Mouse (Mus musculus): ENCODE data around the gene Rab44. TPM values are rescaled to one million over a fixed set of nuclear protein-coding genes. Genes with fewer than 3 reads are reported as not detected.
"Not testable (repeated sequence)": the region's sequence is repeated elsewhere in the genome, so short reads cannot be mapped to it uniquely, and the experiment has no call there.

Rab44 gene
- polyA plus RNA-seq, 1 experiment = 0.47 TPM

DNA sequence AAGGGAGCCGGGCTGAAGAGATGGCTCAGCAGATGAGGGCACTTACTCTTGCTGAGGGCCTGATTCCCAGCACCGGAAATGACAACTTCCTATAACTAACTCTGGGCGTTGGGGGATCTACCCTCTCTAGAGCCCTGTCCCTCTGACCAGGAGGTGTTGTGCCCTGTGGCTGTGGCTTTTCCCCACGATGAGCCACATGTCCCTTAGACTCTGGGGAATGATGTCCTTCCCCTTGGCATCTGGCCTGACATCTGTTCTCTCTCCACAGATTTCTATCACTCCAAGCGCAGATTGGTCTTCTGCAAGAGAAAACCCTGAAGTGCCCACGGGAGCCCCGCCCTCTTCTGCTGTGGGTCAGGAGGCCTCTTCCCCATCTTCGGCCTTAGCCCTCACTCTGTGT is 14.9 kb upstream of the Rab44 start:
- 73% methylated on average over 8 of the region's 8 CpGs for WGBS
- H3K4me1 ChIP-seq (ENCODE audit: control insufficient read depth, insufficient read depth, low read length) = peaks cover 11% of the 10 kb centered on the region; the same call in 1 of the 2 replicates
- TF ChIP-seq CTCF (IDR thresholded peaks at IDR 0.05; ENCODE audit: borderline replicate concordance, insufficient read depth, low read depth, low read length) = no peak
- no peak for TF ChIP-seq POLR2A (IDR thresholded peaks at IDR 0.05; ENCODE audit: borderline replicate concordance, insufficient read depth, low read length)

DNA sequence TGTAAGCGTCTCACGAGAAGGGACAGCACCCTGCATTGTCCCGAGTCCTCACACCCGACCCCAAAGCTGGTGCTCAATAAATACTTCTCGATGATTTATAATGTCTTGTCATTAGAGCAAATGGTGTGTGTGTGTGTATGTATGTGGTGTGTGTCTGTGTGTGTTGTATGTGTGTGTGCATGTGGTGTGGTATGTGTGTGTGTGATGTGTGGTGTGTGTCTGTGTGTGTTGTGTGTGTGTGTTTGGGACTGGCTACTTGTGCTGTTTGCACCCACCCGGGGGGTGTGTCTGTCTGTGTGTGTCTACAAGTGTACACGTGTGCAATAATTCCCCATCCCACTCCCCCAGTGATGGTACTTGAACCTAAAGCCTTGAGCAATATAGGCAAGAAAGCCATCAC is 13.3 kb upstream of the Rab44 start:
- peaks cover 11% of the 10 kb centered on the region; the same call in 1 of the 2 replicates for H3K4me1 ChIP-seq (ENCODE audit: control insufficient read depth, insufficient read depth, low read length)
- 93% methylated on average over 7 of the region's 7 CpGs for WGBS
- peak in 1 of 2 experiments; percentile 1 for DNase-seq

More for the DNA sequence above, 14.9 kb upstream of the Rab44 start:
- DNase-seq = peak in 1 of 2 experiments; percentile 3
- H3K27me3 ChIP-seq (ENCODE audit: control insufficient read depth, insufficient read depth, low read length) = no peaks in the 10 kb centered on the region
- H3K4me3 ChIP-seq (replicated peaks; ENCODE audit: insufficient read depth, low read depth, low read length) = no peak overlapping the region
- H3K27ac ChIP-seq (ENCODE audit: insufficient read depth, low read length) = no peak overlapping the region

DNA sequence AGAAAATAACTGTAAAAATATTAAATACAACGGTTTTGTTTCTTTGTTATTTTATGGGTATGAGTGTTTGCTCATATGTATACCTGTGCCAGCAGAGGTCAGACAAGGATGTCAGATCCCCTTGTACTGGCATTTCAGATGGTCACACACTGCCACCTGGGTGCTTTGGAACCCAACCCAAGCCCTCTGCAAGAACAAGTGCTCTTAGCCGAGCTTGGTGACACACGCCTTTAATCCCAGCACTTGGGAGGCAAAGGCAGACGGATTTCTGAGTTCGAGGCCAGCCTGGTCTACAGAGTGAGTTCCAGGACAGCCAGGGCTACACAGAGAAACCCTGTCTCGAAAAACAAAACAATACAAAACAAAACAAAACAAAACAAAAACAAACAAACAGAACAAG is 3.6 kb upstream of the Rab44 start:
- H3K4me1 ChIP-seq (ENCODE audit: control insufficient read depth, insufficient read depth, low read length); H3K27ac ChIP-seq (ENCODE audit: insufficient read depth, low read length); H3K4me3 ChIP-seq (replicated peaks; ENCODE audit: insufficient read depth, low read depth, low read length); H3K27me3 ChIP-seq (ENCODE audit: control insufficient read depth, insufficient read depth, low read length): not testable (repeated sequence)
- WGBS = 76% methylated on average over 6 of the region's 6 CpGs
- DNase-seq = peak in 1 of 2 experiments; percentile 1

More for the DNA sequence above, 13.3 kb upstream of the Rab44 start:
- no peak overlapping the region for H3K27ac ChIP-seq (ENCODE audit: insufficient read depth, low read length)
- no peak overlapping the region for H3K4me3 ChIP-seq (replicated peaks; ENCODE audit: insufficient read depth, low read depth, low read length)
- TF ChIP-seq CTCF (IDR thresholded peaks at IDR 0.05; ENCODE audit: borderline replicate concordance, insufficient read depth, low read depth, low read length) = no peak
- TF ChIP-seq POLR2A (IDR thresholded peaks at IDR 0.05; ENCODE audit: borderline replicate concordance, insufficient read depth, low read length) = no peak
- H3K27me3 ChIP-seq (ENCODE audit: control insufficient read depth, insufficient read depth, low read length) = no peaks in the 10 kb centered on the region

DNA sequence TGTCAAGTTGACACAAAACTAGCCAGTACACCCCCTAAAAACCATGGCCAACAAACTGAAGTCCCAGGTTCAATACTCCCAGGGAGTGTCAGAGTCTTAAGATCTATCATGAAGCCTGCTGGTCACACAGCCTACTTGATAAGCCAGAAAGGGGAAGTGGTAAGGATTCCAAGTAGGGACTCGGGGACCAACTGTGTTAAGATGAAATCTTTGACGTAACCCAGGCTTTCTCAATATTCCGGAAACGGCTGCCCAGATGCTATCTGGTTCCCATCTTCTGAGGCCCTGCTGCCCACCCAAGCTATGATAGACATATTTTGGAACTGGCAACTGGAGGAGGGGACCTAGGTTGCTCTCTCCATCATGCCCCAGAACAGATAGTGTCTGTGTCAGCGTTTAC is 2.6 kb upstream of the Rab44 start:
- TF ChIP-seq CTCF (IDR thresholded peaks at IDR 0.05; ENCODE audit: borderline replicate concordance, insufficient read depth, low read depth, low read length) = no peak
- TF ChIP-seq POLR2A (IDR thresholded peaks at IDR 0.05; ENCODE audit: borderline replicate concordance, insufficient read depth, low read length) = no peak
- no peak overlapping the region for H3K27ac ChIP-seq (ENCODE audit: insufficient read depth, low read length)

DNA sequence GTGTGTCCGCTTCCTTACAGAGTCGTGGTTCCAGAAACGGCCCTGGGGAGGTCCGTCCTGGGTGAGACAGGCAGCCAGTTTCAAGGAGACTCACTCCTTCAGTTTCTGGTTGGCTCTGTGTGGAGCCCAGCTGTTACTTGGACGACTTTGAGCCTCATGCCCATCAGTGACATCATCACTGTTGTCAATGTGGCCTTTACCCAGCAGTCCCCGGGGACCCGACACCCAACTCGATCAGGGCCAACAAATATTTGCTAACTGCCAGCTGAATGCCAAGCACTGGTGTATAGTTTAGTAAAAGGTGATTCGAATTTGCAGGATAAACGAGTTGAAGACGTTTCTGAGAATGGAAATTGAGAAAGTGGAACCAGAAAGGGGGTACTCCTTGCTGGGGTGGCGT is 2.1 kb downstream of the Rab44 start:
- WGBS = 49% methylated on average over 12 of the region's 12 CpGs
- Histone ChIP-seq H3K4me1 (ENCODE audit: control insufficient read depth, insufficient read depth, low read length) (no peaks in the 10 kb centered on the region), H3K4me3 (replicated peaks; ENCODE audit: insufficient read depth, low read depth, low read length) (no peak overlapping the region), H3K27ac (ENCODE audit: insufficient read depth, low read length) (no peak overlapping the region), H3K27me3 (ENCODE audit: control insufficient read depth, insufficient read depth, low read length) (no peaks in the 10 kb centered on the region)
- DNase-seq = peak in 1 of 2 experiments; percentile 1
- TF ChIP-seq CTCF (IDR thresholded peaks at IDR 0.05; ENCODE audit: borderline replicate concordance, insufficient read depth, low read depth, low read length) (no peak), POLR2A (IDR thresholded peaks at IDR 0.05; ENCODE audit: borderline replicate concordance, insufficient read depth, low read length) (no peak)

More for the DNA sequence above, 2.6 kb upstream of the Rab44 start:
- H3K4me1 ChIP-seq (ENCODE audit: control insufficient read depth, insufficient read depth, low read length) = no peaks in the 10 kb centered on the region
- peak in 1 of 2 experiments; percentile 1 for DNase-seq
- no peaks in the 10 kb centered on the region for H3K27me3 ChIP-seq (ENCODE audit: control insufficient read depth, insufficient read depth, low read length)
- H3K4me3 ChIP-seq (replicated peaks; ENCODE audit: insufficient read depth, low read depth, low read length) = no peak overlapping the region
- WGBS = 94% methylated on average over 5 of the region's 5 CpGs

DNA sequence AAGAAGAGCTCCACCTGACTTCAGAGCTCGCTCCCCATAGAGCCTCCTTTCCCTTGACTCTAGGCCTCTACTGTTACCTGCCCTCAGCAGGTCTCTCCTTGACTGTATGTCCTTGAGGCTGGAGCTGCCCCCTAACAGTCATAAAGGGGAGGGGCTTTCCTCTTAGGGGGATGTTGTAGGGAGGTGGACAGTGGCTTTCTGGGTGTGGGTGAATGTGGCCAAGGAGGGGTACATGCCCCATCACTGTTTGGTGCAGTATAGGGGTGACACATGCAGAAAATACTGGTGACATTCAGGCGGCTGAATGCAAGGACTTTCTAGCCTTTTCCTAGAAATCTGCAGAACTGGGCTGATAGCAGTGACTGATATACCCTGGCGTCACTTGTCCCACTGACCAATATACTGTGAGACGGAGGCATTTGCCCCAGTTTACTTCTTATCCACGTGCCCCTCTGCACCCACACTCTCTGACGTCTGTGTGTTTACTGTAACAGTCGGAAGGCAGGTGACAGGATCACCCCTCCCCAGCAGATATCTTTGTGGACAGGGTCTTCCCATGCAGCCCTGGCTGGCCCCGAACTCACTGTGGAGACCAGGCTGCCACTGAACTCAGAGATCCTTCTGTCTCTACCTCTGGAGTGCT is 3.2 kb downstream of the Rab44 start:
- no peak for TF ChIP-seq POLR2A (IDR thresholded peaks at IDR 0.05; ENCODE audit: borderline replicate concordance, insufficient read depth, low read length)
- TF ChIP-seq CTCF (IDR thresholded peaks at IDR 0.05; ENCODE audit: borderline replicate concordance, insufficient read depth, low read depth, low read length) = no peak
- 85% methylated on average over 8 of the region's 8 CpGs for WGBS
- Histone ChIP-seq H3K4me1 (ENCODE audit: control insufficient read depth, insufficient read depth, low read length) (no peaks in the 10 kb centered on the region), H3K27ac (ENCODE audit: insufficient read depth, low read length) (no peak overlapping the region), H3K27me3 (ENCODE audit: control insufficient read depth, insufficient read depth, low read length) (no peaks in the 10 kb centered on the region), H3K4me3 (replicated peaks; ENCODE audit: insufficient read depth, low read depth, low read length) (no peak overlapping the region)
- DNase-seq = peak in 1 of 2 experiments; percentile 1

DNA sequence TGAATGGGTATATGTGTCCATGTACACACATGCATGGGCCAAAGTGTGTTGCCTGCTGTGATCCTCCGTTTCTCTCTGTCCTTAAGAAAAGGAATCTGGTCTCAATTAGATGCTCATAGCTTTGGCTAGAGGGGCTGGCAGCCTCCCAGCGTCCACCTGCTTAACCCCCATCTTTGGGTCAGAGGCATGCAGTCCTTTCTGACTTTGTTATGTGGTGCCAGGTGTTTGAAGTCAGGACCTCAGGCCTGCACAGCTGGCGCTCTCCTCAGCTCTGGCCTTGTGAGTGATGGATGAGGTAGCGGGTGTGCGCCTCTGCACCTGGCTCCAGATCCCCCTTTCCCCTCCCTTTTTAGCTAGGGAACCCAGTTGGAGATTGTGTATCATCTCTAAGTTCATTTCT is 4.1 kb downstream of the Rab44 start:
- Histone ChIP-seq H3K27ac (ENCODE audit: insufficient read depth, low read length) (no peak overlapping the region), H3K4me1 (ENCODE audit: control insufficient read depth, insufficient read depth, low read length) (no peaks in the 10 kb centered on the region), H3K27me3 (ENCODE audit: control insufficient read depth, insufficient read depth, low read length) (no peaks in the 10 kb centered on the region), H3K4me3 (replicated peaks; ENCODE audit: insufficient read depth, low read depth, low read length) (no peak overlapping the region)
- TF ChIP-seq POLR2A (IDR thresholded peaks at IDR 0.05; ENCODE audit: borderline replicate concordance, insufficient read depth, low read length) (no peak), CTCF (IDR thresholded peaks at IDR 0.05; ENCODE audit: borderline replicate concordance, insufficient read depth, low read depth, low read length) (no peak)
- WGBS = 58% methylated on average over 5 of the region's 5 CpGs
- DNase-seq = peak in 1 of 2 experiments; percentile 2

DNA sequence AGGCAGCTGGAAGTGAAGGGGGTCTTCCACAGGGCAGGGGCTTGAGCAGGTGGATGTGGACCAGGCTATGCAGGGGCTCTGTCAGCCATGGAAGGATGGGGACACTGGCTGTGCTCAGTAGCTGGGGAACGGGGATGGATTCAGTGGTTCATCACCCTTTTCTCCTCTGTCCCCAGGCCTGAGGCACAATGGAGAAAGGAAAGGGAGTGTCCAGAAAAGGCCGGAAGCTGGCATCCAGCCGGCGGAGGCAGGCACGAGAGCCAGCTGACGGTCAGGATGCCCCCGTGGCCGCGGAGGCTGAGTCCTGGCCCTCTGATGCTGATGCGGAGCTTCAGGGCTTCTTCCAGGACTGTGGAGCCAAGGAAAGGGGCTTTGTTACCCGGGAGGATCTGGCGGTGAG is 6.7 kb downstream of the Rab44 start:
- peak in 1 of 2 experiments; percentile 7 for DNase-seq
- H3K27me3 ChIP-seq (ENCODE audit: control insufficient read depth, insufficient read depth, low read length) = no peaks in the 10 kb centered on the region
- no peaks in the 10 kb centered on the region for H3K4me1 ChIP-seq (ENCODE audit: control insufficient read depth, insufficient read depth, low read length)
- TF ChIP-seq CTCF (IDR thresholded peaks at IDR 0.05; ENCODE audit: borderline replicate concordance, insufficient read depth, low read depth, low read length) (no peak), POLR2A (IDR thresholded peaks at IDR 0.05; ENCODE audit: borderline replicate concordance, insufficient read depth, low read length) (no peak)
- no peak overlapping the region for H3K4me3 ChIP-seq (replicated peaks; ENCODE audit: insufficient read depth, low read depth, low read length)
- whole genome bisulfite sequencing = 20% methylated on average over 12 of the region's 12 CpGs
- no peak overlapping the region for H3K27ac ChIP-seq (ENCODE audit: insufficient read depth, low read length)

Measured in cerebellum, adult 2 months (tissue).